Mouse (Mus musculus): Measurements from ENCODE around the gene Dclk1.

The Dclk1 gene

GRCm38 (mm10) chr3:55540406-55541140, 298.4 kb downstream of the Dclk1 start:
- DNase-seq (ENCODE audit: low spot score): no peak

GRCm38 (mm10) chr3:55541799-55542198, 299.6 kb downstream of the Dclk1 start:
- no peak for DNase-seq (ENCODE audit: low spot score)

GRCm38 (mm10) chr3:55542310-55542709, 300.1 kb downstream of the Dclk1 start:
- peak; percentile 47 for DNase-seq (ENCODE audit: low spot score)

GRCm38 (mm10) chr3:55542947-55543346, 300.8 kb downstream of the Dclk1 start:
- no peak for DNase-seq (ENCODE audit: low spot score)

- no peak for DNase-seq (ENCODE audit: low spot score)
These were observed 301.9 kb downstream of the Dclk1 start for GRCm38 (mm10) chr3:55543929-55544684.

GRCm38 (mm10) chr3:55545296-55545695, 303.1 kb downstream of the Dclk1 start:
- DNase-seq (ENCODE audit: low spot score): no peak

- no peak for DNase-seq (ENCODE audit: low spot score)
These were observed 303.8 kb downstream of the Dclk1 start for GRCm38 (mm10) chr3:55545916-55546315.

GRCm38 (mm10) chr3:55547106-55547505, 304.9 kb downstream of the Dclk1 start:
- DNase-seq (ENCODE audit: low spot score): no peak

GRCm38 (mm10) chr3:55549376-55549775, 307.2 kb downstream of the Dclk1 start:
- DNase-seq (ENCODE audit: low spot score): no peak

- no peak for DNase-seq (ENCODE audit: low spot score)
These were observed 308.8 kb downstream of the Dclk1 start for GRCm38 (mm10) chr3:55550962-55551361.

GRCm38 (mm10) chr3:55551912-55552311, 309.7 kb downstream of the Dclk1 start:
- no peak for DNase-seq (ENCODE audit: low spot score)

GRCm38 (mm10) chr3:55553031-55553430, 310.9 kb downstream of the Dclk1 start:
- DNase-seq (ENCODE audit: low spot score): no peak

- no peak for DNase-seq (ENCODE audit: low spot score)
These were observed 313.7 kb downstream of the Dclk1 start for GRCm38 (mm10) chr3:55555848-55556247.

GRCm38 (mm10) chr3:55558570-55558969, 316.4 kb downstream of the Dclk1 start:
- DNase-seq (ENCODE audit: low spot score): no peak

GRCm38 (mm10) chr3:55567476-55567875, 325.3 kb downstream of the Dclk1 start:
- no peak for DNase-seq (ENCODE audit: low spot score)

- DNase-seq (ENCODE audit: low spot score): no peak
These were observed 327.4 kb downstream of the Dclk1 start for GRCm38 (mm10) chr3:55569539-55569938.

- DNase-seq (ENCODE audit: low spot score): no peak
These were observed 328.9 kb downstream of the Dclk1 start for GRCm38 (mm10) chr3:55571034-55571433.

GRCm38 (mm10) chr3:55571552-55572296, 329.6 kb downstream of the Dclk1 start:
- DNase-seq (ENCODE audit: low spot score): no peak

- DNase-seq (ENCODE audit: low spot score): no peak
These were observed 330.1 kb downstream of the Dclk1 start for GRCm38 (mm10) chr3:55572297-55572681.

- DNase-seq (ENCODE audit: low spot score): peak; percentile 29
These were observed 331.8 kb downstream of the Dclk1 start for GRCm38 (mm10) chr3:55574003-55574402.

GRCm38 (mm10) chr3:55587434-55587971, 345.3 kb downstream of the Dclk1 start:
- no peak for DNase-seq (ENCODE audit: low spot score)

Measured in ovary, postnatal 36 days (tissue).